Mouse (Mus musculus) CD4-positive, CD25-positive, alpha-beta regulatory T cell (primary cell): ENCODE results near the gene Erh. TPM values are rescaled to one million over a fixed set of nuclear protein-coding genes. Genes with fewer than 3 reads are reported as not detected.

Source experiments
- polyA plus RNA-seq: library from polyadenylated mRNA; unstranded; fragments of 100-300 nt; shearing (Covaris generic); gene quantifications from one replicate; pipeline ENCODE4 v1.2.1, GENCODE M21; 2017

The Erh gene
- polyA plus RNA-seq, result 63.0 TPM

GRCm38 (mm10) chr12:80643693-80644505 lies at the start of gene Erh, which contains the start of gene Slc39a9:
Gene Erh, minus strand, starts transcription at chr12:80644341.
Gene Slc39a9, plus strand, starts transcription at chr12:80643883.

GRCm38 (mm10) chr12:80692269-80692972 lies 48.3 kb upstream of the Erh start, which contains the start of gene Plekhd1:
Gene Plekhd1, plus strand, starts transcription at chr12:80692591.

Other genes starting within 250 kb of the Erh start
- 61.4 TPM for gene Dcaf5, start 207.7 kb downstream of the Erh start, polyA plus RNA-seq
- gene Exd2, start 181.2 kb downstream of the Erh start, polyA plus RNA-seq, result 36.5 TPM
- 0.28 TPM for gene Galnt16, start 126.1 kb downstream of the Erh start, polyA plus RNA-seq
- 29.3 TPM for gene Slc39a9, start 458 bp downstream of the Erh start, polyA plus RNA-seq
- gene Plekhd1, start 48.2 kb upstream of the Erh start, polyA plus RNA-seq, result 1.3 TPM
- not detected for gene Ccdc177, start 116.3 kb upstream of the Erh start, polyA plus RNA-seq
- 82.5 TPM for gene Susd6, start 146.2 kb upstream of the Erh start, polyA plus RNA-seq